Mouse (Mus musculus): ENCODE data around the gene Coro2a. TPM values are rescaled to one million over a fixed set of nuclear protein-coding genes. Genes with fewer than 3 reads are reported as not detected.

Gene Coro2a
- polyA plus RNA-seq, 1 experiment from 2014 or later: 0.27 TPM

GRCm38 (mm10) chr4:46598981-46599380 lies 3.0 kb downstream of the Coro2a start:
- ATAC-seq (ENCODE audit: insufficient number of reproducible peaks, insufficient read depth, low FRiP score, low read depth): no peak
- Histone ChIP-seq H3K4me3 (ENCODE audit: control insufficient read depth in 1 of 2, insufficient read depth in 1 of 2, low read depth in 1 of 2, low read length in 2 of 2) (no peak overlapping the region), H3K27me3 (ENCODE audit: control insufficient read depth, insufficient read depth, low read length) (peaks cover 71% of the 10 kb centered on the region), H3K4me2 (ENCODE audit: low read length) (no peak overlapping the region), H3K36me3 (ENCODE audit: control insufficient read depth, insufficient read depth, low read length) (no peaks in the 10 kb centered on the region), H3K9ac (ENCODE audit: low read length) (no peak overlapping the region), H3K9me3 (ENCODE audit: control insufficient read depth, low read length) (no peaks in the 10 kb centered on the region), H3K27ac (replicated peaks in 1 of 2; ENCODE audit: control insufficient read depth in 1 of 2, insufficient read depth in 1 of 2, low read depth in 2 of 2, low read length in 2 of 2) (no peak overlapping the region), H3K4me1 (ENCODE audit: control insufficient read depth in 2 of 2, insufficient read depth in 2 of 2, low read length in 2 of 2) (peaks cover 4 to 5% of the 10 kb centered on the region in 2 experiments; a peak in 2 of 4 replicates)
- WGBS: 62% methylated on average over 6 of the region's 6 CpGs

GRCm38 (mm10) chr4:46598111-46598510 lies 3.9 kb downstream of the Coro2a start:
- Histone ChIP-seq H3K27me3 (ENCODE audit: control insufficient read depth, insufficient read depth, low read length) (peaks cover 63% of the 10 kb centered on the region), H3K9ac (ENCODE audit: low read length) (no peak overlapping the region)

DNA sequence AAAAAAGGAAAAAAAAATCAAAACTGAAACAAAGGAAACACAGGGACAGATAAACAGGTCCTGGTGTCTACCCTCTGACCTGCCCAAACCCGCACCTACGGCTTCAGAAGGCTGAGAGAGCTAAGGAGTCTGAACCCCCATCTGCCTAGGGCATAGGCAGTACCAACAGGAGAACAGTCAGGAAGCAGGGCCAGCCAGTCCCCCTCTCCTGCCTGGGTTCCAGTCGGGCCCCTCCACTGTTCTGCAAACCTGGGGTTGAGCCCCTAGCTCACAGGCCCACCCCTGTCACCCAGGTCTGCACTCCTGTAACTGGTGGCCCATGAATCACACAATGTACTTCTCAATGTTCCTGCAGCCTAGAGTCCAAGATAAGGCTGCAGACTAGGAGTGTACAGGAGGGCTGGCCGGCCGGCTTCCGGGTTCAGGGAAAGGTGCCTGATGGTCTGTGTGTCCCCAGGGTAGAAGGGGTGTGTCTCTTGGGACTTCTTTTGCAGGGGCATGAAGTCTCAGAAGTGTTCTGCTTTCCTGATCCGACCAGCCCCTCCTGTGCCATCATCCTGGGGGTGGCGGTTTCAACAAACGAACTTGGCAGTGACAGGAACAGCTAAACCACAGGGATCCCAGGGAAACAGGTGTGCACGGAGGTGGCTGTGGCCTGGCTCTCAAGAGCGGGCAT lies 4.6 kb downstream of the Coro2a start:
- no peak overlapping the region for H3K4me2 ChIP-seq (ENCODE audit: low read length)
- no peak for ATAC-seq (ENCODE audit: insufficient number of reproducible peaks, insufficient read depth, low FRiP score, low read depth)
- WGBS: 56% methylated on average over 11 of the region's 11 CpGs

More at GRCm38 (mm10) chr4:46598111-46598510, 3.9 kb downstream of the Coro2a start:
- H3K4me2 ChIP-seq (ENCODE audit: low read length): no peak overlapping the region
- WGBS: 49% methylated on average over 10 of the region's 10 CpGs
- peaks cover 4 to 5% of the 10 kb centered on the region in 2 experiments; a peak in 2 of 4 replicates for H3K4me1 ChIP-seq (ENCODE audit: control insufficient read depth in 2 of 2, insufficient read depth in 2 of 2, low read length in 2 of 2)
- H3K4me3 ChIP-seq (ENCODE audit: control insufficient read depth in 1 of 2, insufficient read depth in 1 of 2, low read depth in 1 of 2, low read length in 2 of 2): no peak overlapping the region
- no peaks in the 10 kb centered on the region for H3K9me3 ChIP-seq (ENCODE audit: control insufficient read depth, low read length)
- H3K27ac ChIP-seq (replicated peaks in 1 of 2; ENCODE audit: control insufficient read depth in 1 of 2, insufficient read depth in 1 of 2, low read depth in 2 of 2, low read length in 2 of 2): no peak overlapping the region
- no peaks in the 10 kb centered on the region for H3K36me3 ChIP-seq (ENCODE audit: control insufficient read depth, insufficient read depth, low read length)
- no peak for ATAC-seq (ENCODE audit: insufficient number of reproducible peaks, insufficient read depth, low FRiP score, low read depth)

DNA sequence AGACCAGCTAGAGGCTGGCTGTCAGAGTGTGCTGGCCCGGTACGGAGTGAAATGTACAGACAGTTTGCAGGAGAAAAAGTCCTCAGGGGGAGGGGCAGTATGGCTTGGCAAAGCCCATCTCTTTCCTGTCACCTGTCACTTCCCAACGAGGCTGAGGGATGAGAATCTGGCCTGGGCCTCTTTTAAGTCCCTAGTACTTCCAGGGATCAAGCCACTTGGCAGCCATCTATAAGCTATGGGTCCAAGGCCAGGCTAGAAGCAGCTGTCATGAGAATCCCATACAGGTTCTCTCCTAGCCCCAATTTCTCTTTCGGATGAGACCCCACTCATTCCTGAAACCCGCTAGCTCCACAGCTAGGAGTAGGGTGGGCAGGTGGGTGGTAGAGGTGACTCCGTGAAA lies 5.6 kb downstream of the Coro2a start:
- no peak overlapping the region for H3K4me2 ChIP-seq (ENCODE audit: low read length)
- H3K4me3 ChIP-seq (ENCODE audit: control insufficient read depth in 1 of 2, insufficient read depth in 1 of 2, low read depth in 1 of 2, low read length in 2 of 2): no peak overlapping the region
- no peaks in the 10 kb centered on the region for H3K36me3 ChIP-seq (ENCODE audit: control insufficient read depth, insufficient read depth, low read length)
- H3K9ac ChIP-seq (ENCODE audit: low read length): no peak overlapping the region
- H3K27ac ChIP-seq (replicated peaks in 1 of 2; ENCODE audit: control insufficient read depth in 1 of 2, insufficient read depth in 1 of 2, low read depth in 2 of 2, low read length in 2 of 2): no peak overlapping the region
- H3K4me1 ChIP-seq (ENCODE audit: control insufficient read depth in 2 of 2, insufficient read depth in 2 of 2, low read length in 2 of 2): peaks cover 2 to 4% of the 10 kb centered on the region in 2 experiments; a peak in 2 of 4 replicates
- 66% methylated on average over 6 of the region's 6 CpGs for WGBS
- no peak for ATAC-seq (ENCODE audit: insufficient number of reproducible peaks, insufficient read depth, low FRiP score, low read depth)
- peaks cover 46% of the 10 kb centered on the region for H3K27me3 ChIP-seq (ENCODE audit: control insufficient read depth, insufficient read depth, low read length)
- no peaks in the 10 kb centered on the region for H3K9me3 ChIP-seq (ENCODE audit: control insufficient read depth, low read length)

More for the DNA sequence above, 4.6 kb downstream of the Coro2a start:
- no peak overlapping the region for H3K4me3 ChIP-seq (ENCODE audit: control insufficient read depth in 1 of 2, insufficient read depth in 1 of 2, low read depth in 1 of 2, low read length in 2 of 2)
- H3K9ac ChIP-seq (ENCODE audit: low read length): no peak overlapping the region
- no peaks in the 10 kb centered on the region for H3K36me3 ChIP-seq (ENCODE audit: control insufficient read depth, insufficient read depth, low read length)
- H3K9me3 ChIP-seq (ENCODE audit: control insufficient read depth, low read length): no peaks in the 10 kb centered on the region
- no peak overlapping the region for H3K27ac ChIP-seq (replicated peaks in 1 of 2; ENCODE audit: control insufficient read depth in 1 of 2, insufficient read depth in 1 of 2, low read depth in 2 of 2, low read length in 2 of 2)
- peaks cover 4 to 5% of the 10 kb centered on the region in 2 experiments; a peak in 2 of 4 replicates for H3K4me1 ChIP-seq (ENCODE audit: control insufficient read depth in 2 of 2, insufficient read depth in 2 of 2, low read length in 2 of 2)
- peaks cover 56% of the 10 kb centered on the region for H3K27me3 ChIP-seq (ENCODE audit: control insufficient read depth, insufficient read depth, low read length)

- Histone ChIP-seq H3K9ac (ENCODE audit: low read length) (no peak overlapping the region), H3K9me3 (ENCODE audit: control insufficient read depth, low read length) (no peaks in the 10 kb centered on the region), H3K4me3 (ENCODE audit: control insufficient read depth in 1 of 2, insufficient read depth in 1 of 2, low read depth in 1 of 2, low read length in 2 of 2) (no peak overlapping the region), H3K36me3 (ENCODE audit: control insufficient read depth, insufficient read depth, low read length) (no peaks in the 10 kb centered on the region), H3K27ac (replicated peaks in 1 of 2; ENCODE audit: control insufficient read depth in 1 of 2, insufficient read depth in 1 of 2, low read depth in 2 of 2, low read length in 2 of 2) (no peak overlapping the region), H3K27me3 (ENCODE audit: control insufficient read depth, insufficient read depth, low read length) (peaks cover 23% of the 10 kb centered on the region), H3K4me1 (ENCODE audit: control insufficient read depth in 2 of 2, insufficient read depth in 2 of 2, low read length in 2 of 2) (peaks cover 0 to 2% of the 10 kb centered on the region in 2 experiments; a peak in 1 of 4 replicates), H3K4me2 (ENCODE audit: low read length) (no peak overlapping the region)
- ATAC-seq (ENCODE audit: insufficient number of reproducible peaks, insufficient read depth, low FRiP score, low read depth): no peak
- WGBS: 78% methylated on average over 5 of the region's 5 CpGs
Observed at GRCm38 (mm10) chr4:46594131-46594530, 7.9 kb downstream of the Coro2a start.

- Histone ChIP-seq H3K9me3 (ENCODE audit: control insufficient read depth, low read length) (no peaks in the 10 kb centered on the region), H3K4me1 (ENCODE audit: control insufficient read depth in 2 of 2, insufficient read depth in 2 of 2, low read length in 2 of 2) (peaks cover 0 to 2% of the 10 kb centered on the region in 2 experiments; a peak in 1 of 4 replicates), H3K36me3 (ENCODE audit: control insufficient read depth, insufficient read depth, low read length) (no peaks in the 10 kb centered on the region), H3K4me2 (ENCODE audit: low read length) (no peak overlapping the region), H3K27me3 (ENCODE audit: control insufficient read depth, insufficient read depth, low read length) (peaks cover 19% of the 10 kb centered on the region), H3K4me3 (ENCODE audit: control insufficient read depth in 1 of 2, insufficient read depth in 1 of 2, low read depth in 1 of 2, low read length in 2 of 2) (no peak overlapping the region), H3K9ac (ENCODE audit: low read length) (no peak overlapping the region), H3K27ac (replicated peaks in 1 of 2; ENCODE audit: control insufficient read depth in 1 of 2, insufficient read depth in 1 of 2, low read depth in 2 of 2, low read length in 2 of 2) (no peak overlapping the region)
- WGBS: 22% methylated on average over 6 of the region's 6 CpGs
- no peak for ATAC-seq (ENCODE audit: insufficient number of reproducible peaks, insufficient read depth, low FRiP score, low read depth)
Observed at GRCm38 (mm10) chr4:46593472-46593871, 8.5 kb downstream of the Coro2a start.

GRCm38 (mm10) chr4:46591833-46592520 lies 10.0 kb downstream of the Coro2a start:
- Histone ChIP-seq H3K4me1 (ENCODE audit: control insufficient read depth in 2 of 2, insufficient read depth in 2 of 2, low read length in 2 of 2) (peaks cover 4 to 5% of the 10 kb centered on the region in 2 experiments; a peak in 2 of 4 replicates), H3K36me3 (ENCODE audit: control insufficient read depth, insufficient read depth, low read length) (no peaks in the 10 kb centered on the region), H3K9ac (ENCODE audit: low read length) (no peak overlapping the region), H3K27ac (replicated peaks in 1 of 2; ENCODE audit: control insufficient read depth in 1 of 2, insufficient read depth in 1 of 2, low read depth in 2 of 2, low read length in 2 of 2) (no peak overlapping the region), H3K4me2 (ENCODE audit: low read length) (no peak overlapping the region), H3K4me3 (ENCODE audit: control insufficient read depth in 1 of 2, insufficient read depth in 1 of 2, low read depth in 1 of 2, low read length in 2 of 2) (no peak overlapping the region), H3K27me3 (ENCODE audit: control insufficient read depth, insufficient read depth, low read length) (0 out of 2 replicates have a peak, but pooled peaks cover 4% of the 10 kb centered on the region), H3K9me3 (ENCODE audit: control insufficient read depth, low read length) (no peaks in the 10 kb centered on the region)
- no peak for ATAC-seq (ENCODE audit: insufficient number of reproducible peaks, insufficient read depth, low FRiP score, low read depth)
- 85% methylated on average over 9 of the region's 9 CpGs for WGBS

Measured in heart, embryonic 14.5 days (tissue).